Mouse (Mus musculus) testis, adult 2 months (tissue): Measurements from ENCODE around the gene Gpx3.
"Not testable (repeated sequence)": the region's sequence is repeated elsewhere in the genome, so short reads cannot be mapped to it uniquely, and the experiment has no call there.

Experiments
- CTCF ChIP-seq: fragments of 200-500 bp; IDR thresholded peaks from 2 replicates; pipeline ENCODE4 v1.5.1; 2012; ENCODE audit warnings: low read depth, mild to moderate bottlenecking, inconsistent platforms, low read length, moderate library complexity; ENCODE audit not compliant: control insufficient read depth, insufficient read depth, insufficient replicate concordance
- POLR2A ChIP-seq: fragments of 200-500 bp; IDR thresholded peaks from 2 replicates; pipeline ENCODE4 v1.6.1; 2012; ENCODE audit warnings: low read depth, mild to moderate bottlenecking, inconsistent platforms, low read length, moderate library complexity; ENCODE audit not compliant: control insufficient read depth

DNA sequence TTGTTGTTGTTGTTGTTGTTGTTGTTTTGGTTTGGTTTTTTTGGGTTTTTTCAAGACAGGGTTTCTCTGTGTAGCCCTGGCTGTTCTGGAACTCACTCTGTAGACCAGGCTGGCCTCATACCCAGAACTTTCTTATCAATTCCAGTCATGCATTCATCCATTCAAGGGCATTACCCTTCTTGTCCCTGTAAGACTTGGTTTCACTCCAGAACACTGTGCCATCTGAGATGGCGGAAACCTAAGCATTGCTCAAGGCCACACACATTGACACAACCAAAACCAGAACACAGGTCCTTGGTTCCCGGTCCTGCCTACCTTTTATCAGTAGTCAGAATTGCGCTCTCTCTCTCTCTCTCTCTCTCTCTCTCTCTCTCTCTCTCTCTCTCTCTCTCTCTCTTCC lies 55.5 kb downstream of the Gpx3 start:
- TF ChIP-seq CTCF, POLR2A: not testable (repeated sequence)
